Mouse (Mus musculus) c-Kit-negative CD71-positive TER-119-positive erythroid progenitor cells, embryonic 14.5 days (primary cell): ENCODE data around the gene Cul4b.
A peak's percentile ranks its signal among the peaks of the same experiment; 100 is the strongest.
"Not testable (repeated sequence)": the region's sequence is repeated elsewhere in the genome, so short reads cannot be mapped to it uniquely, and the experiment has no call there.

Experiments
- DNase-seq: peaks from one replicate; pipeline ENCODE4 v3.0.0-alpha.2; 2013; ENCODE audit warnings: low read depth, low spot score

Cul4b gene

DNA sequence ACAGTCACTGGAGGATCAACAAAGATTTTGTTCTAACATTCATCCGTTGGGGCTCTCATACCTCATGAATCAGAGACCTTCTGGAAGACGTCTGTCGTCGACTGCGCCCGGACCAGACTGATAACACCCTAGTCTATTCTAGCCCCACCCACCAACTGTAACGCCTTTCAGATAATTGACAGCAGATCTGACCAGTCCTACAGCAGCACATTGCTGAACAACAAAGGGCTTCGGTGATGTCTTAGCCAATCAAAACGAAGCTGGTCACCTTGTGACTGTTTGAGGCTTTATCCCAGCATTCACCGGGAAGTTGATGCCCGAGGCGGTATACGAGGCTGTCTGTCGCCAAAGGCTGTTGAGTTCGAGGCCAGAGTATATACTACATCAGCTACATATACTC, at the start of gene Cul4b:
Gene Cul4b (minus strand): TSS at position 119 of the 400 bp plus-strand sequence.
- DNase-seq: peak; percentile 66

- no peak for DNase-seq
Measured at GRCm38 (mm10) chrX:38600995-38601369, 25.0 kb upstream of the Cul4b start.

DNA sequence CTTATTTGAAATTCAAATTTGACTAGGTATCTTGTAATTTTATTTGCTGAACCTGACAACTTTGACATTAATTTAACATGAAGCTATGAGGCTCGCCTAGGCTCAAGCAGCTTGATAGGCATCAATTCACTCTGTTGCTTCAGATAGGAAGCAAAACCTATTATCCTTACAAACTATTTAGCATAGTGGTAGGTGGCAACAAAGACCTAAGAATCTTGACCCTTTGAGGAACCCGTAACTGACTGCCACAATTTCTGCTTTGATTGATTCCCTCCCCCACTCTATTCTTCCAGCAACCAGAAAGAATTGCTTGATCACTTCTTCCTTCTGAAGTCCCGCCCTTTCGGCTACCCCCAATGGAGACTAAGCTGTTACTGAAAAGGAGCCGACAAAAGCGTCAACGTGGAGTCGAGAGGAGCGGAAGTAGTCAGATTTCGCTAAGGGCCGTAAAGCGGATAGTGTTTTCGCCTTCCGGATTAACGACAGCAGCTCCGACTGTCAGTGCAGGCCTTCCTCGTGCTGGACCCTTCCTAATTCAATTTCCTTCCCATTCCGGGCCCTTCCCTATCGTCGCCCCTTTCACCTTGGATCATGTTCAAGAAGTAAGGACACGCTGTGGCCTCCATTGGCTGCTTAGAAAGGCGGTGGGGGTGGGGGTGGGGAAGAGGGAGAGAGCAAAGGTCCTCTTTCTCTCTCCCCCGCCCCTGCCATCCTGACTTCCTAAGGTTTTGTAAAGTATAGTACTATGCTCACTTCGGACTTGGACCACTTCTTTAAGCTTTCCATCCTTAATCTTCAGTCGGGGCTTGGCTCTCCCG, 24.4 kb upstream of the Cul4b start, which contains the start of gene Mcts1:
Gene Mcts1 (plus strand): TSS at position 402 of the 818 bp plus-strand sequence.
- peak; percentile 12 for DNase-seq

GRCm38 (mm10) chrX:38593180-38593889, 17.3 kb upstream of the Cul4b start:
- no peak for DNase-seq

- no peak for DNase-seq
Measured at GRCm38 (mm10) chrX:38591749-38592148, 15.8 kb upstream of the Cul4b start.

- DNase-seq: no peak
Measured at GRCm38 (mm10) chrX:38589827-38590226, 13.8 kb upstream of the Cul4b start.

- DNase-seq: no peak
Measured at GRCm38 (mm10) chrX:38583261-38583660, 7.3 kb upstream of the Cul4b start.

GRCm38 (mm10) chrX:38581140-38581539, 5.1 kb upstream of the Cul4b start:
- DNase-seq: no peak

DNA sequence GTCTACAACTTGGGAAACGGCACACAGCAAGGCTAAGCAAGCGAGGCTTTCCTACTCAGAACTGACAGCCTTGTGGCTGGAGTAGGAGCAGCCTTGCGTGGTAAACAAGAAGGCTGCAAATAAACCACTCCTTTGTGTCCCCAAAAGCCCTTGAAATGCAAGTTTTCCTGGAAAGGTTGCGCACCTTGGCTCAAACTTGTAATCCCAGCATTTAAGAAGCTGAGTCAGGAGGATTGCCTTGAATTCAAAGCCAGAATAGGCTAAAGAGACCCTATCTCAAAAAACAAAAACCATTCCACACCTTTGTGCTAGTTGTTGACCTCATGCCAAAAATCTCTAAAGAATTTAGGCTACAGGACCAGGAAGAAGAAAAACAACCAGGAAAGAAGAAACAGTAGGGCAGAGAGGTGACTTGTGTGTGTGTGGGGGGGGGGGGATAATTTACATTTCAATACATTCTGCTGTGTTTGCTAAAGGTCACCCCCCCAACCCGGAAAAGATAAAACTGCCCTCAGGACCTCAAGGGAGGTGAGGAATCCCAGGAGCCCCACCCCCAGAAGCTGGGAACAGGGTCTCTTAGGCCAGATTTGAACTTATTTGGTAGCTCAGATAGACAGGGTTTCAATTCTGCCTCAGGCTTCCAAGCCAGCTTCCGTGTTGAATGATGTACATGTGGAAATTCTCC, 9.3 kb downstream of the Cul4b start:
- no peak for DNase-seq

GRCm38 (mm10) chrX:38565176-38565542, 10.8 kb downstream of the Cul4b start:
- no peak for DNase-seq

GRCm38 (mm10) chrX:38564542-38565175, 11.3 kb downstream of the Cul4b start:
- peak; percentile 34 for DNase-seq

GRCm38 (mm10) chrX:38563941-38564541, 12.0 kb downstream of the Cul4b start:
- DNase-seq: no peak

DNA sequence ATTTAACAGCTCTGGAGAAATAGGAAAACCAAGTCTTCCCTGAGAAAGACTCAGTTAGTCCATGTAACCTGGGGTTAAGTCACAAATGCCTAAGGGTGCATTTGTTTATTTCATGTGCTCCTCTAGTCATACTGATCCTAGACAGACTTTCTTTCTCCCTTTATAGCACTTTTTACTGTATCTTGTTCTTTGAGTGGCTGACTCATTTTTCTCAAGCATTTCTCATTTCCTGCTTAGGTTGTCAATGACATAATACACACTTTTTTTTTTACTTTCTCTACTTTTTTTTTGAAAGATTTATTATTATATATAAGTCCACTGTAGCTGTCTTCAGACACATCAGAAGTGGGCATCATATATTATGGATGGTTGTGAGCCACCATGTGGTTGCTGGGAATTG, 22.7 kb downstream of the Cul4b start:
- DNase-seq: no peak

- peak; percentile 25 for DNase-seq
Measured at GRCm38 (mm10) chrX:38514556-38514955, 61.4 kb downstream of the Cul4b start.

- DNase-seq: no peak
Measured at GRCm38 (mm10) chrX:38504846-38505245, 71.2 kb downstream of the Cul4b start.

DNA sequence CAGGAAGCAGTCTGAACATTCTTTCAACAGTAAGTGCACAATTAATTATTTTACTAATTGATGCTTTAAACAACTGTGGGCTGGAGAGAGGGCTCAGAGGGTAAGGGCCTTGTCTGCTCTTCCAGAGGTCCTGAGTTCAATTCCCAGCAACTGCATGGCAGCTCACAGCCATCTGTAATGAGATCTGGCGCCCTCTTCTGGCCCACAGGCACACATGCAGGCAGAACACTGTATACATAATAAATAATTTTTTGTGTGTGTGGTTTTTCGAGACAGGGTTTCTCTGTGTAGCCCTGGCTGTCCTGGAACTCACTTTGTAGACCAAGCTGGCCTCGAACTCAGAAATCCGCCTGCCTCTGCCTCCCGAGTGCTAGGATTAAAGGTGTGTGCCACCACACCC, 73.8 kb downstream of the Cul4b start:
- not testable (repeated sequence) for DNase-seq

- not testable (repeated sequence) for DNase-seq
Measured at GRCm38 (mm10) chrX:38485464-38485863, 90.5 kb downstream of the Cul4b start.
